Mouse (Mus musculus) left cerebral cortex, postnatal 4 days (tissue): ENCODE data around the gene Cbfa2t2. TPM values are rescaled to one million over a fixed set of nuclear protein-coding genes. Genes with fewer than 3 reads are reported as not detected.

Experiments used
- total RNA-seq, 2 experiments: library from RNA; stranded (reverse); gene quantifications; 2 replicates each; pipeline ENCODE4 v1.2.3; 2021

The Cbfa2t2 gene
- total RNA-seq, 2 experiments from 2014 or later, result 48.3 to 55.2 TPM

Other genes starting within 250 kb of the Cbfa2t2 start
- gene Bpifb1, start 245.7 kb upstream of the Cbfa2t2 start, total RNA-seq, result under 1 TPM; 0.14 to 0.30 TPM
- gene Bpifb5, start 212.7 kb upstream of the Cbfa2t2 start, total RNA-seq, result under 1 TPM in 1 of 2 experiments, not detected in 1; 0.30 TPM
- gene Bpifb9a, start 178.6 kb upstream of the Cbfa2t2 start, total RNA-seq, result not detected
- not detected for gene Bpifb9b, start 129.3 kb upstream of the Cbfa2t2 start, total RNA-seq
- gene Cdk5rap1, start 63.5 kb upstream of the Cbfa2t2 start, total RNA-seq, result 10 to 100 TPM; 10.2 to 14.4 TPM
- 10 to 100 TPM; 21.7 to 22.2 TPM for gene Snta1, start 28.4 kb upstream of the Cbfa2t2 start, total RNA-seq
- 1 to 10 TPM in 1 of 2 experiments, under 1 TPM in 1; 0.98 to 1.4 TPM for gene 1700003F12Rik, start 110.6 kb downstream of the Cbfa2t2 start, total RNA-seq
- under 1 TPM in 1 of 2 experiments, not detected in 1; 0.26 TPM for gene Actl10, start 115.3 kb downstream of the Cbfa2t2 start, total RNA-seq
- gene Necab3, start 122.4 kb downstream of the Cbfa2t2 start, total RNA-seq, result 10 to 100 TPM; 23.6 to 24.1 TPM
- gene E2f1, start 133.4 kb downstream of the Cbfa2t2 start, total RNA-seq, result 10 to 100 TPM; 10.8 to 11.9 TPM
- gene Pxmp4, start 167.2 kb downstream of the Cbfa2t2 start, total RNA-seq, result 10 to 100 TPM; 11.8 to 12.2 TPM
- 10 to 100 TPM; 17.5 to 18.2 TPM for gene Zfp341, start 176.8 kb downstream of the Cbfa2t2 start, total RNA-seq
- not detected for gene 4930519P11Rik, start 177.0 kb downstream of the Cbfa2t2 start, total RNA-seq
- gene Chmp4b, start 215.2 kb downstream of the Cbfa2t2 start, total RNA-seq, result 100 to 1,000 TPM; 182 to 201 TPM